Mouse (Mus musculus) neutrophil, adult 5-6 weeks (primary cell): ENCODE measurements around the gene Peak1. TPM values are rescaled to one million over a fixed set of nuclear protein-coding genes. Genes with fewer than 3 reads are reported as not detected.

Experiments used
- ATAC-seq: fragments of 151-379, 151-347 bp; 2 replicates; pipeline ENCODE4 v1.8.0; 2017; ENCODE audit warnings: mild to moderate bottlenecking, moderate TSS enrichment; ENCODE audit not compliant: insufficient number of reproducible peaks, poor library complexity, low FRiP score, severe bottlenecking; ENCODE audit errors: extremely low read depth
- total RNA-seq: library from RNA; stranded (forward); fragments of 200-1000 nt; gene quantifications from 2 replicates; pipeline ENCODE4 v1.2.3, GENCODE M21; 2017

Peak1 gene
- total RNA-seq, 1 experiment from 2014 or later: 28.4 TPM

DNA sequence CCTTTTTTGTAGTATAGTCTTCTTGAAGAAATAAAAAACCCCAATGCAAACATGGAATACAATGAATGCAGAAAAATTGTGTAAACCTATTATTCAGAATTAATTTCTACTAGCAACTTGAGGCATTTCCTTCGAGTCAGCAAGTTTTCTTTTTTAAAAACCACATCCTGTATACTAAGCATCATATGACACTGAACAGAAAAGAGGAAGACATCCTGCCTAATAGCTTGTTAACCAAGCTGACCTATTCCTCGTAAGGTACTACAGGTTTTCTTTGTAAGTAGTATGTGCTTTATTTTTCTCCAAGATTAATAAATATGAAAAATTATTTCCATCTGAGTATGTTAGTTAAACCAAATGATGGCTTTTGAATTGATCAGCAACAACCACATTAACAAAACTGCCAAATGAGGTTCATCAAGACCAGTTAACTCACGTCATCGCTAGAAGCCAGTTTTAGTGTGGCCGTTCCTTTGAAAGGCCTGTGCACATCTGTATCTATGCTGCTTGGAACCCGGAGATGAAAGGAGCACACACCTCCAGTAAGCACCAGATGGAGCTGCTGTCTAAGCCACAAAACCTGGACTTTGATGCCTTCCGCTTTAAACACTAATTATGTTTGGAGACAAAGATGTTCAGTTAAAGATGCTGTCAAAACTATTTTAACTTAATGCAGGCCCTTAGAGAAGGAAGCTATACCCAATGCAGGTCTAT, 153.4 kb downstream of the Peak1 start:
- ATAC-seq: peak; percentile 73

DNA sequence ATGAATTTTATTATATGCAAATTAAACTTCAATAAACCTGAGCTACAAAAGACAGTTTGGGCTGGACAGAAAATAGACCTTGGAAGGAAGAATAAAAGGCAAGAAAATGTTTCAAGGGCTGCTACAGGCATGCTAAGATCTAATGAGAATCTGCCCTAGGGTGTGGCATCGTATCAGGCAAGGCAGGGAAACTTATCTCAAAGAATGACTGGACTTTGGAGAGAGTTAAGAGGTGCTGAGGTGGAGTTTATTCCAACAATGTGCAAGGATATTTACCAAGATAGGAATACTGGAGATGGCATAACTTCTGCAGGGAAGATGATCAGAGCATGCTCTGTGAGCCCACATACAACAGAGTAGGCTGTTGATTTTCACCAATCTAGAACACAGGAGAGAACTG, 154.8 kb downstream of the Peak1 start:
- no peak for ATAC-seq

DNA sequence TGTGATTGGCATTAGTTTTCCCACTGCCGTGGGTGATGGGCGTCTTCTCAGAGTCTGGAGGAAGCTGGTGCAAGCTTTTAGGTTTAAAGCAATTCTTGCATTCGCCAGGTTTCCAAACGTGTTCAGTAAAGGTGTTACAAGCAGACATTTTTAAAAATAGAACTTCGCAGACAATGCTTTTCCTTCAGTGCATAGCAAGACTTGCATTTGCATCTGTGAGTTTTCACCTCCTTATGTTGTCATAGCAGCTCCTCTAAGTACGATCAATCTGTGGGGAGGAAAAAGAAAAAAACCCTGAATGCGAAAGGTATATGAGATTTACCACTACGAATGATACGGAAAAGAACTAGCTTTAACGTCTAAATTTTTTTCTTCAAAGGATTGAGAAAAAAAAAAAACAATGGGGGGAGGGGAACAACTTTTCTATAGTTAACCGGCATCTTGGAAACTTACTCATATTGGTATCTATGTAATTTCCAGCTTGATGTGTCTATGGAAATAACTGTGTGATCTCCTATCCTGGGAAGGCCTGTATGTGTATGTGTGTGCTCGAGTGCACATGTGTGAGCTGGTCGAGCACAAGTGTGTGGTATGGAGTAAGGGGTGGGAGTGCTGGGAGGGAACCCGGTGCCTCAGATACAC, 157.3 kb downstream of the Peak1 start:
- ATAC-seq: peak; percentile 7; the same call in 1 of the 2 replicates

DNA sequence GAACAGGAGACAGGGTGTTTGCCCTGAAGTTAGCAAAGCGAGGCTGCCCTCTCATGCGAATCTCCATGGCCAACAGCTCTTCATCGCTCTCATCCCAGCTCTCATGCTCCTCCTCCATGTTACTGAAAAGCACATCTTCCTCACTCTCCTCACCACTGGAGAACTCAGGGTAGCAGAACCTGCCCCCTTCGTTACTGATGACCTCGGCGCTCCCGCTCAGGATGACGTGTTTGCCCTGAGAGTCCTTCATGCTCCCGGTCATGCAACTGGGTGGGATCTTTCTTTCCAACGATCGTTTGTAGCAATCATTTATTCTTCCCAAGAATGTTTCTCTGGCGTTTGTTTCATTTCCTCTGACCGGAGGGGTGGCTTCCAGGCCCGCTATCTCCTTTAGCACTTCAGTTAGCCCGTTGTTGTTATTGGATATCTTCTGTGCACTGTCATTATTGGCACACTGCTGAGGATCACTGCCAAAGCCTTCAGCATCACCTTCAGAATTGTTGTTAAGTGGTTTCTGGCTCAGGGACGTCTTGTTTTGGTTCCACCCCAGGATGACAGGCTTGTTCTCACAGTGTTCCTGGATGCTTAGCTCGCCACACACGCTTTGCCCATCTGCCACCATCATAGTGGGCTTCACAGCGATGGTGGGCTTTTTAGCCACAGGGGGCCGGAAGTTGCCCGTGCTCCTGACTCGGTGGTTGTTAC, 157.9 kb downstream of the Peak1 start:
- ATAC-seq: no peak

DNA sequence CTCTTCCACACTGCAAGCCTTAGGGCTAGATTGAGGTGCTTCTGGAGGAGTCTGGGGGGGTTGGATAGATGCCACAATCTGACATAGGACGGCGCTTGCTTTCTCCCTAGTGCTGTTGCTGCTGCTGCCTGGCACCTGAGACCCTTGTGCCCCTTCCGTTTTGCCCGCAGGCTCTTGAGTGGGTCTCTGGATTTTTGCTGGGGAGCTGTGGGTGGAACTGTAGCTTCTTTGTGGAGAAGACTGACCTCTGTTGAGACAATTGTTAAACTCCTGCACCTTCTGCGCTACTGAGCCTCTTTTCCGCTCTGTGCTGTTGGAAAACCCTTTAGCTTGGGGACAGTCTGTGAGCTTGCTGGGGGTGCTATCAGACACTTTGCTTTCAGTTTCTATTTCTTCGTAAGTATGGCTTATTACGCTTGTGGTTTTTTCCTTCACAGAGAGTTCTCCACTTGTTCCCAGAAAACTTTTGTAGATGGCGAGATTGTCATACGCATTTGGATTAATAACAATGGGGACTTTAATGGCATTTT, 159.5 kb downstream of the Peak1 start:
- no peak for ATAC-seq

DNA sequence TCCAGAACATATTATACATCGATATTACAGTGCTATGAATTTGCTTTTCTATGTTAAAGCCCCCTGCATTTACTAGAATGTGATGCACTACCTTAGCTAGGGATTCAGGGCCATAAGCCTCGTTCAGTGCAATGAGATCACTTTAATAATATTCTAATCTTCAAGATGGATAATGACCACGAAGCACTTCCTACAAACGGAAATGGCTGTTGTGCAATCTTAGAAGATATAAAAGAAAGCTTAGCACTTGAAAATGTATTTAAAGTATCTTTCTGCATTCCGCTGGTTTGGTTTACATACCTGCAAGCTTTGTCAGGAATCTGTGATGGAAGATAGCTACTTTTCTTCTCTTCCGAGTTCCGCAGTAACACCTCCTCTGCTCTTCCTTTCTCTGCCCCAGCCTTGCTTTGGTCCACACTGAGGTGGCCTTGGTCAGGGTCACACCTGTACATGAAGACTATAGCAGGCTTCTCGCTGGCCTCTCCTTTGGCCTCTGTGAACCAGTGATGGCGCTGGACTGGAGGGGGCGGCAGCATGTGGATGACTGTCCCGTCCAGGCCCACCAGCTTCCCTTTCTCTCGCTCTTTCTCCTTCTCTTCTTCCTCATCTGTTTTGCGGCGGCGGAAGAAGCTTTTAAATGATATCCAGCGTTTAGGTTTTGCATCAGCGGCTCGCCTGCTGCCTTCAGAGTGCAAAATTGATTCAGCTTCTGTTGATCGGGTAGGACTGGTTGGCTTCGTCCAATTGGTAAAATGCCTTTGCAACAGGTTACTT, 160.5 kb downstream of the Peak1 start:
- no peak for ATAC-seq

DNA sequence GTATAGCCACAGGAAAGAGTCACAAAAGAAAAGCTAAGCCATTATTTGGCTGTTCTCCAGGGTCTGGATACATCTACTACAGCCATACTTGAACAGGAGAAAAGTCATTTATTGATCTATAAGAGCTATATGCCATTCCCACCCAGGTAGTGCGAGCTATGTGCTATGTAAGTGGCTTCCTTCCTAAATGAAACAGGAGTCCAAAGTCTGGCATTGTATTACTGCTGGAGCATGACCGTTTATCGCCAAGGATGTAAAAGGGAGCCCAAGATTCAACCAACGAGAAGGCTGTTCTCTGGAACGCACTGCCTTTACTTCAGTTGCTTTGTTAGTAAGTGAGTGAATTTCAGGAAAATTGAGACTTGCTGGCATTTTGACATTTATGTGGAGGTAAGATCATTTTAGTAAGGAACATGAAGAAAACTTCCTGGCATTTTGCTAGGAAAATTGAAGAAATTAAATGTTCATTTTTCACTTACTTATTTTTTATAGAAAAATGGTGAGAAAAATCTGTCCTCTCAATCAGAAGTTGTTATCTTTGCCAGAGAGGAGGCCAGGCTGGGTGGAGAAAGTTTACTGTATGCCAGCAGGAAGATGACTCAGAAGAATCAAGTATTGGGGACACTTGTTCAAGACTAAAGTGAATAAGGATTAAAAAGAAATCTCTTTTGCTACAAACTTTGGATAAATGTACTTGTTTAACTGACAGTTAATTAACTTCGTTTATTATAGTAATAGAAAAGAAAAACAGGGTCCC, 162.0 kb downstream of the Peak1 start:
- ATAC-seq: no peak

DNA sequence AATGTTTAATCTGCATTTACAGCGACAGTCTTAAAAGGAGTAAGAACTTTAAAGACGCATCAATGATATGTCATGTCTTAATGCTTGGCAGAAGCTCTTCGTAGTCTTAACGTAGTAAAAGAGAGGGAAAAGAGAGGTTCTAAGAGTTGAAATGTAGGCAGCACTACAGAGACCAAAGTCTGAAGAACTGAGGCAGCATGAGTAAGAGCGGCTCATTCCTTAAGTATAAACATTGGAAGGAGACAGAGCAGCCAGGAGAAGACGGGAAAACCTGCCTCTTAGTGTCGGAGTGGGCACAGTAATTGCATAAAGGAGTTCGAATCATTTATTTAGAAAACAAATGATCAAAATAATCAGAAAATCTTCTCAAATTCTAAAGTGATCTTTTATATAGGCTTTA, 173.5 kb downstream of the Peak1 start:
- ATAC-seq: no peak

DNA sequence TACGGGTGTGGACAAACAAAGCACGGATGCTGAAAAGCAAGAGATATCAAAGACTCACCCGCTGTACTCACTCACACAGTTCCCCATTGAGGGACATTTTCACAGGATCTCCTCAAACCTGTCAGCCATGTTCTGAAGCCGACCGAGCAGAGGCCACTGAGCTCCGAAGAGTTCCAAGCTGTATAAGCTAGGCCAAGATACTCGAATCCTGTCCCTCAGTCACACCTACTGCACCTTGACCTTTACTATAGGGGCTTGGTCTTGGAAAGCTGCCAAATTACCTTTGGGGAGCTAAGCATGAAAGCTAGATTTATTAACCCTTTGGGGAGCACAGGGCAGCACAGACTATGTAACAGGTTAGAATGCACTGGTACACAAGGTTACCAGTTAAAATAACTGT, 174.0 kb downstream of the Peak1 start:
- no peak for ATAC-seq

DNA sequence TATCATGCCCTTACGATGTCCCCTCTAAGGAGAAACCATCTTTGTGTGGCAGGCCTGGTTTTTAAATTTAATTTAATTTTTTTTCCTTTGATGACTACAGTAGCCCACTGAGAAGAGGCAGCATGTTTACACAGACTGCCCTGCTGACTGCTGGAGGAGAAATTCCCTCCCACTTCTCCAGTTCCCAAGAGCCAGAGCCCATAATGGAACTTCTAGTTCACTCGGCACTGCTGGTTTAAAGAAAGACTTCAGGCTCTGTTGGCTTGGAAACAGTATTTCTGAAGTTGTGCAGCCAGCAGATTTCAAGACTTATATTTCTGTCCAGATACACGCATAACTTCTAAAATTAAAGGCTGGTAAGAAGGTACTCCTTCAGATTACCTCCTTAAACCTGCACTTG, 175.2 kb downstream of the Peak1 start:
- ATAC-seq: no peak

DNA sequence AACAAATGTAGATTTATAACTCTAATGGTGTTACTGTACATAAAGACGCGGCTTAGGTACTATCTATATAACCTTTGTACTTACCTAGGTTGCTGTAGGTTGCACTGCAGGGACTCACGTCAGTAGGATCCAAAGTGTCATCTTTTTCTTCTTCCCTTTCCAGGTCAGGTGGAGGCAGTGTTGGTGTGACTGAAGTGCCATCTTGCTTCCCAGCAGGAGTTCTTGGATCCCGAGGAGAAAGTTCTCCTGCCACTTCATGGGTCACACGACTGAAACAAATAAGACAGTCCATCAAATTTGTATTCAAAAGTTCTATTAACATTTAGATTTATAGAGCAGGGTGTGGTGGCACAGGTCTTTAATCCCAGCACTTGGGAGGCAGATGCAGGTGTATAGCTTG, 176.8 kb downstream of the Peak1 start:
- no peak for ATAC-seq

DNA sequence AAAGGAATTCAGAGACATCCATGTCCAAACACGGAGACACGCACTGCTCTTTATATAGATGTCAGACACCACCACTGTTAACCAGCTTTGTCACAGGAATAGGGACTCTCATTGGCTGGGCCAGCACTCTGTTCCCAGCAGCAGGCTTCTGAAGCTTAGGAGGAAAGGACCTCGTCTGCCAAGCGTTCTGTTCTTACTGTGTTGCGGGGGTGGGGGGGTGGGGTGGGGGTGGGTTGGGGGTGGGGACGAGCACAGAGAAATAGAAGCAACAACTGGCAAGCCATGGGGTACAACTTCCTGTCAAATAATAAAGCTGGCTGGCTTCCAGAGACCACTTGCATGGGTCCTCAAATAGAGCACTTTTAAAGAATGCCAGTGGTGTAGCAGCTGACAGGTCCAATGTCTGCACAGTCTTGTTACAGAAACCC, 182.0 kb downstream of the Peak1 start:
- no peak for ATAC-seq

DNA sequence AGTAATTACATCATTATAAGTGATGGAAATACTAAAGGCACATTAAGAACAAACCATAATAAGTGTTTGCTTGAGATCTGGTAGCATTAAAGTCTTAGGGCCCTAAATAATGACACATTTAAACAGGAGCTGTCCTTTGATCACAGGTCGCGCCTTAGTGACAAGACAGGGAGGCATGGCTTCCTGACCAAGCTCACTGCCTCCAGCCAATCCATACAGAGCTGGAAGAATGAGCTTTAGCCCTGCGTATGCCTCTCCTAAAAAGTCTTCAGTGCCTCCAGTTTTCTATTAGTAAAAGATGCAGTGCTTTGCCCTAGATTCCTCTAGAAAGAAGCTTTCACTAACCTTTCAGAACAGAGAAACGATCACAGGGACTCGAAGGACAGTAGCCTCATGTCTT, 182.6 kb downstream of the Peak1 start:
- ATAC-seq: no peak

DNA sequence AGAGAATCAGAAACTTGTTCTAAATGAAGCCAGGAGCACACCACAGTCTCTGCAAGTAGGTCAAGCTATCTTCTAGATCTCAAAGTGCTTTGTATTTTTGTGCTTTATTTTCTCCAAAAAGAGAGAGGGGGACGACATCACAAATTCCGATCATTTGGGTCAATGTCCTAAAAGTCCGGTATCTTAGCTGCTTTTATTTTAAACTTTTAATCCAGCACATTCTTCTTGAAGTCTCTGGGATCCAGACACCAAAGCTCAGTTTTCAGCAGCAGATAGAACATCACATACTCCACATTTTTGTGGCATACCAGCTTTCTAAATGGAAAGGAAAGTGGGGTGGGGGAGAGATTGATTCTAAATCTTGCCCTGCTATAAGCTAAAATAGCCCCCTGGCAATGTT, 183.3 kb downstream of the Peak1 start:
- no peak for ATAC-seq

DNA sequence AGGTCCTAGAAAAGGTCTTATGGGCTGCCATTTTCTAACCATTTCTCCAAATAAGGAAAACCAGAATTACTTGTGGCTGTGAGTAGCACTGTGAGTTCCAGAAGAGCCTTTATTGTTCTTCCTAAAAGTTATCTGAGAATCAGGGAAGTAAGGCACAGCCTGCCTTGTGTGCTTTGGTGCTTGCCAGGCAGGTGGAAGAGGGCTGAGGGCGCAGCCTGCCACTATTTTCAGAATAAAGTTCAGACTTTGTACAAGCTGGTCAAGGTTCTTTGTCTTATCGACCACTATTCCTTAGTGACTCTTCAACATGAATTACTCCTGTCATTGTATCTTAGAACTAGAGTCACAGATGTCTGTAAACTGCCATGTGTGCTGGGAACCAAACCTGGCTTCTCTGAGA, 184.6 kb downstream of the Peak1 start:
- no peak for ATAC-seq

DNA sequence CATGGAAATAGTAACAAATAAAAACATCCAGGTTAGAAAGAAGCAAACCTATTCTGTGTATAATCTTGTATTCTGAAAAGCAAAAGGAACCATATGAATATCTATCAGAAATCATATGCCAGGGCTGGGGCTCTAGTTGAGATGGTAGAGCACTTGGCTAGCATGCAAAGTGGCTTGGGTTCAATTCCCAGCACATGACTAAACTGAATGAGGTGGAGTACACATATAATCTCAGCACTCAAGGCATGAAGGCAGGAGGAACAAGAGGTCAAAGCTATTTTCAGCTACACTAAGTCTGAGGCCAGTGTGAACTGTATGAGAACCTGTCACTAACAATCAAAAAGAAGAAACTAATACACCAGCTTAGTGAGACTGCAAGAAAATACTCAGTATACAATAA, 187.0 kb downstream of the Peak1 start:
- no peak for ATAC-seq

DNA sequence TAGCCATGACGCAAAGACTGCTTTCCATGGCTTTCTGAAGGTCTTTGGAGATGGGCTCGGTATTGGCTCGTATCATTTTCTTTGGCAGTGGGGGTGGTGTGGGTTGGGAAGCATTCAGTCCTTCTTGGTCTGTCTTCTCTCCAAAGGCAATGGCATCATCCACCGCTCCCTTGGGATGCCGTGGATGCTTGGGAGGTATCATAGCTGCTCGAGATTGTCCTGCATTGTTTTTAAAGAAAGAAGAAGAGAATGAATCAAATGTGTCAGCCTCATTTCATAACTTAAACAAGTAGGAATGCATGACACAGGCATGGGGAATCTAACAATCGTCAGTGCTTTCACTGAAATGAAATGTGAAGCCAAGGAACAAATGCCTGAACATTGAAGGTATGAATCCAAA, 190.2 kb downstream of the Peak1 start:
- ATAC-seq: no peak

DNA sequence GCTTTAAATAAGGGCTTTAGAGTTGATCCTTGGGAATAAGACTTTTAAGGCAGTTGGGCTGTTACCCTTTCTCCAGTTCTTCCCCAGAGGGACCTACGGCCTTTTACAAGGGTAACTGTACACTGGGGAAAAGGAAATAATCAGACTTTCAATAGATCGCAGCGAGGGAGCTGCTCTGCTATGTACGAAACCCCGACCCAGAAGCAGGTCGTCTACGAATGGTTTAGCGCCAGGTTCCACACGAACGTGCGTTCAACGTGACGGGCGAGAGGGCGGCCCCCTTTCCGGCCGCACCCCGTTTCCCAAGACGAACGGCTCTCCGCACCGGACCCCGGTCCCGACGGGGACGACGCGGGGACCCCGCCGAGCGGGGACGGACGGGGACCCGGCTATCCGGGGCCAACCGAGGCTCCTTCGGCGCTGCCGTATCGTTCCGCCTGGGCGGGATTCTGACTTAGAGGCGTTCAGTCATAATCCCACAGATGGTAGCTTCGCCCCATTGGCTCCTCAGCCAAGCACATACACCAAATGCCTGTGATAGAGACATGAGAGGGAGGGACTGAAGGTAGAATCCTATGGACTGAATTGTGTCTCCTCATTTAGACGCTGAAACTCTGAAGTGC, 194.3 kb downstream of the Peak1 start:
- ATAC-seq: peak; percentile 98
